Mouse (Mus musculus) kidney, postnatal 4 days (tissue): ENCODE results near the gene Ints7.

ENCODE experiments used
- DNase-seq, 2 experiments: peaks; one replicate each; pipeline ENCODE4 v3.0.0; 2021; ENCODE audit warnings: mixed read lengths in 2 of 2

Gene Ints7

DNA sequence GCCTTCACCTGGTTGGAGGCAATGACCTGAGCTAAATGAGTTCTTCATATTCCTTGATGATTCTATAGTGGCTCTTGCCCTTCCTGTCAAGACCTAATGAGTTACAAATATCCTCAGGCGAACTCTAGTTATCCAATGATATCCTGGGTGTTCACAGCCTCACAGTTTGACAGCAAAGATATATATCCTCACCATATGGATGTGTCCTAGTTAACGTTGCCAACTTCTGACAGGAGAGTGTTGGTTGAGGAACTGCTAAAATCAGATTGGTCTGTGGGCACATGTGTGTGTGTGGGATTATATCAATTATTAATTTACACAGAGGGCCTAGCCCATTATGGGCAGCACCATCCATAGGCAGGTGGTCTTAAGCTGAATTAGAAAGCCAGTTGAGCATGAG, 63.0 kb downstream of the Ints7 start:
- DNase-seq: no peak

DNA sequence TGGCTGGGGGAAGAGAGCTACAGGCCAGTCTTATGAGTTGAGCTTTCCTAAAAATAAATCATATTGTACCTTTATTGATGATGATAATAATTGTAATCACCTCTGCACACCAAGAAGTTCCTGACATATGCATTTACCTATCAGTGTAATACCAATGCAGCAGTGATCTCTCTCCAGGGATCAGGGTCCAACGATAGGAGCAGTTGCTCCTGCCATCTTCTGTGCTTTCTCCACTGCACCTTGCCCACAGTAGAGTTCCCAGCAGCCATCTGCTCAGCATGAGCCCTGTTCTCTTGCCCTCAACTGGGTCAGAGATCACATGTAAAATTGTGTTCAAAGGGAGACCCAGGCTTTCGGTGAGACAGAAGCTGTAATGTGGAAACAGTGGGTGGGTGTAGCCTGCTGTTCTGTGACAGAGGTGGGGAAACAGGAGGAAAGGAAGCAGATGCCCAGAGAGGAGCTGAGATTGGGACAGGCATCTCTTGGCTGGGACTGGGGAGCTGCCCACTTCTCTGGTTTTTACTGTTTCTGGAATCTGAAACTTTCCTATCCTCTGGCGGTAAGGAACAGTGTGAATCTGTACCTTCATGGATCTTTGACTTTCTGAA, 63.9 kb downstream of the Ints7 start:
- DNase-seq: no peak

DNA sequence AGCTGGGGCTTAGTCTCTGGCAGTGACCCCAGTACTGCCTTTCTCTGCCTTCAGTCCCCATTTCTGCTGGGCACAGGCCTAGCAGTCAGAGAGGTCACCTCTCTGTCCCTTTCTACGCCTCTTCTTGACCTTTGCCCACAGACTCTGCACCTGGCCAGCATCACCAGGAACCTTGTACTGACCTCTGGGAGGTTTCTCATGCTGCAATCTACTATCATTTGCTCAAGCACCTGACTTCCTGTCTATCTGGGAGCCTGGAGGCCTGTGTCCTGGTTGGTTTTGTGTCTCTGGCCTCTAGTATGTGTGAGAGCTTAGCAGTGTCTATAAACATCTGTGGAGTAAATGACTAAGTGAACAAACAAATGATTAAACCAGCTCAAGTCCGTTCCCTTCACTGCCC, 64.7 kb downstream of the Ints7 start:
- DNase-seq: peak in 1 of 2 experiments; percentile 9

DNA sequence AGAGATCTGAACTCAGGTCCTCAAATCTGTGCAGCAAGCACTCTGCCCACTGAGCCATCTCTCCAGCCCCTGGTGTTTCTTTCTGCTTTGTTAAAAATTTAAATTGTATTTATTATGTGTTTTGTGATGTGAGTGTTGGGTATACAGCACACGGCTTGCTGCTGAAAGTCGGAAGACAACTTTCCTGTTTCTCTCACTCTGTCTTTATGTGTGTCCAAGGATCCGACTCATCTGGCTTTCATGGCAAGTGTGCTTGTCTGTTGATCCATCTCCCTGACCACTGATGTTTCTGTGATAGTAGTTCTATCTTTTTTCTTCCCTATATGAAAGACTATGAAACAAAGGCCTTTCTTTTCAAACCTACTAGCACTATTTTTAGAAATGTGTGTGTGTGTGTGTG, 65.4 kb downstream of the Ints7 start:
- no peak for DNase-seq

DNA sequence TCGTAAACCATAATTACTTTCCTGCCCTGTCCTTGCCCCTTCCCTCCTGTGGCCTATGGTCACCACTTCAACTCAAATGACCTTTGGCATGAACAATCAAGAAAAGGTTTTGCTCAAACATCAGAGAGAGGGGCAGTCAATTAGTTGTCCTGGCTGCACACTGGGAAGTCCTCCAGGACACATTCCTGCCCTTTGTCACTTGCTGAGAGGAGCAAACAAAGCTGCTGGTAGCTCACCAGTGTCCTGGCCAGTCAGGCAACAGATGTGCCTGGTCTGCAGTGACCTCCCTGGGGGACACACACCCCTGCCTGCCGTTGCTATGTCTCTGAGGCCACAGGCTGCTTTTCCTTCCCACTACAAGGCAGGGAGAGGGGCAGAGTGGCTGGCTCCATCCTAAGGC, 66.0 kb downstream of the Ints7 start:
- peak; percentile 44 to 59 for DNase-seq

DNA sequence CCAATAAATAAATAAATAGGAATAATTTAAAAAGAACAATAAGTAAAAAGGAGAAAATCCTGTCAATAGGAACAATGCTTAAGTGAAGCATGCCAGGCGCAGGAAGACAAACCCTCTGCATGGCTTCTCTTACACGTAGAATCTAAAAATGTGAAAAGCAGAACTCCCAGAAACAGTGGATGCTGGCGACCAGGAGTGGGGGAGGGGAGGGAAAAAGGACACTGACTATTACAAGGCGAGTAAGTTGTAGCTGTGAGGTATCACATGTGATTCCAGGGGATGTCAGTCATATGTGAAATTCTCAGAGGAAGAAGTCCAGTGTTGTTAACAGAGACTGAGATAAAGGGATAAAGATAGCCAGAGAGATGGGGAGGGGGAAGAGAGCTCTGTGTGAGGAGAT, 67.5 kb downstream of the Ints7 start:
- DNase-seq: no peak

DNA sequence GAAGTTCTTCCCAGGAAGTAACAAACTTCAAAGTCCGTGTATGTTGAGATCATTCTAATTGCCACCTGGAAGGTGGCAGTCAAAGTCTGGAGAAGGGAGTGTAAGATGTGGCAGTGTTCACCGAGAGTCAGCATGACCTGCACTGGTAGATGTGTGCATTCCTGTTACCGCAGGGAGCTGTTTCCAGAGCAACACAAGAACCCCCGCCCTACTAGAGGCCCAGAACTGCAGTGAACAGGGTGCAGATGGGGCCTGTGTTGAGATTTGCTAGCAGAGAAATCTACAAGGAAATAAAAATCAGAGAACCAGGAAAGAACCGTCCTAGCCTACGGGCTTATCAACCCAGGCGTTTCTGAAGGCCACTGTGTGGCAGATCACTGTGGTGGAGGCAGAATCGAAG, 70.5 kb downstream of the Ints7 start:
- peak in 1 of 2 experiments; percentile 24 for DNase-seq

DNA sequence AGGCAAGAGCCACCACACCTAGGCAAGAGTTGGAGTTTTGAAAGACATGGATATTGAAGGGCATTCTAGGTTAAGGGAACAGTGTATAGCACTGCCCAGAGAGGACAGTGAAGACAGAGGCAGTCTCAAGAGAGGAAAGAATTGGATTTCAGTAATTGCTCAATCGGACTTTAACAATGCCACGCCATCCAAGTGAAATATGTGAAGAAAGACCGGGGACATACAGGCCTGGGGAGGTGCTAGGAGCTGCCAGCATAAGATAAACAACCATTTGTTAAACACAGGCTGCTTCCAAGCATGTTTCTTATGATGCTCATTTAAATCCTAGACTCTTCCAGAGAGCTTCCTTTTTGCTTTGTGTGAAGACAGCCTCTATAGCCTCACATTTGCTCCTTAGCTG, 72.2 kb downstream of the Ints7 start:
- DNase-seq: no peak

DNA sequence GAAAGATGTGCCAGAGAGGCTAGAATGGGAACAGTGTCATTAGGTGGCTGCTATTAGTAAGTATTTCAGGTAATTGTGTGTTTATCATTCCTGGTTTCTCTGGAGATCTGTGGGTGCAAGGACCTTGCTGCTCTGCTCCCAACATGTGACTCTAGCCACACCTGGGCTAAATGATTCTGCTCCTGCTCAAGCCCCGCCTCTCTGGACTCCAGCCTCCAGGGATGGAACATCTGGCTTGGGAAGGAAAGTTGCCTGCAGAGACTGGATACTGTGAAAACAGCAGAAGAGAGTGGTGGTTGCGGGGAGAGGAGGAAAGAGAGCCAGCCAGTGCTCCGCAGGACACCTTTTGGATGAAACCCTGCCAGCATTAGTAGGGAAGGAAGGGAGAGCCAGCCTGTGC, 84.0 kb downstream of the Ints7 start:
- no peak for DNase-seq

DNA sequence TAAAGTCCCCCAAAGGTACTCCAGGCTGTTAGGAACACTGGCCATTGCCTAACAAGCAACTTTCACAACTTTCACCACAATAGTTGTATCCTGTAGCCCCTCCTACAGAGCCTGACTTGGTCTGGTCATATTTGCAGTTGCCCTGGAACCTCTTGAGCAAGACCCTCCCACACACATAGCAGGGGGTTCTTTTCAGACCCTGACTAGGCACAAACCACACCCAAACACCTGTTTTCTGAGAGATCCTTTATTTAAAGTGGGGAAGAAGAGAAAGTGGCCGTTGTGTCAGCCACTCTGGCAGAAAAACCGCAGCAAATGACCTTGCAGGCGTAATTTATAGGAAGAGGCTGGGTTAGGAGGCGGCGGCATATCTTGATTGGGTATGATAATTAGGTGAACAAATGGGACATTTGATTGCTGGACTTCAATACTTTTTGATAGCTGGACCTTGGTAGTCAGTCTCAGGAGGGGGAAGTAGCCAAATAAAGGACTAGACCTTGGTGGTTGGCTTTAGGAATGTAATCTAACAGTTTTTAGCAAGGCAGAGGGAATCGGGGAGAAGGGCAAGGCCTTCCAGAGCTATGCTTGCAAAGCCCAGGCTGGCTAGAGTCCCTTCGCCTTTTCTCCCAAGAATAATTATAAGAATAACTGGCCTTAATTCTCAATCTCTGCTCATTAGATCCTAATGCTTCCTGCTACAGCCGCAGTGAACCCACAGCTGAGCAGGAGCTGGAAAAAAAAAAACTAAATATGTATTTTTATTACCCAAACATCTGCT, 85.8 kb downstream of the Ints7 start:
- no peak for DNase-seq

DNA sequence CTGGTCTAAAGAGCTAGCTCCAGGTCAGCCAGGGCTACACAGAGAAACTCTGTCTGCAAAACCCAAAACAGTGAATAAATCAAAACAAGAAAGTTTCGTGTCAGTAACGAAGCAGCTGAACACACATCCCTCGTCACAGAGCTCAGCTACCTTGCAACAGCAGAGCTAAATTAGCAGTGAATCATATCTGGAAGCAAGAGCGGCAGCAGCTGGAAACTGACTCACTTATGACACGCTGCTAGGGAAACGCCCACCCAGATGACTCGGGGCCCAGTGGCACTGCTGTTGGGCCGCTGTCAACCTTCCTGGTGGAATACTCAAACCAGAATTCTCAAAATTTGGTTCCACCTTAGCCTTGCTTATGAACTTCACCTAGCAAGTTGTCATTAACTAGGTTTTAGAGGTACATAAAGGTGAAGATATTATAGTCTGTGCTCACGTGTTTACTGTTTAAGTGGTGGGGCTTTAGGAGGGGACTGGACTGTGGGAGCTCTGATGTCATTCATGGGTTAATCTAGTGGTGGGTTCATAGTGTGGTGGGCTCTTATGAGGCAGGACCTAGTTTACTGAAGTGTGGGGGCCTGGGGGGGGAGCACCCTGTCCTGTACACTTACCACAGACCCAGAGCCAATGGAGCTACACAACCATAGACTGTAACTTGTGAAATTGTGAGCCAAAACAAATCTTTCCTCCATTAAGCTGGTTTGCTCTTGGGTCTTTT, 86.9 kb downstream of the Ints7 start:
- peak; percentile 44 to 59 for DNase-seq

DNA sequence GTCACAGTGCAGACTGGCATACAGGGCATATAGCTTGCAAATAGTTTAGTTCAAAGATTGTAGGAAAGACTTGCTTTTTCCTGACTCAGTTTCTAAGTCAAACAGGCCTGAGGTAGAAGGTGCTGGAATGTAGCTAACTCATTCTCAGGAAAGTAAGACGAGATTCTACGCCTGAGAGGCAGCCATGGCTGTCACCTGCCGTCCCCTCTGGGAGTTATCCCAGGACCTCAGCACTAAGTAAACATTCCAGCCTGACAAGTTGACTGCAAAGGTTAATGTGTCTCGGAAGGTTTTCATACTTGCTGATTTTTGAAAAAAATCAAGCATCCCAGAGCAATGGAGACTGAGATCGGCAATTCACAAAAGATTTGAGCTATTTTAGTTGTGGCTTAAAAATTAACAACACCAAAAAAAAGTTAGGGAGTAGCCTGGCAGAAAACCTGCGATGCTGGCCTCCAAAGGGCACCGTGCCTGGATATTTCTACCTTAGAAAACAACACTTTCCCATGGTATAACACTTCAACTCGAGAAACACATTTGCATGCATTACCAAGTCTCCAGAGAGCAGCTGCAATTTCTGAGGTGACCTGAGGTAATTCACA, 87.6 kb downstream of the Ints7 start:
- peak; percentile 19 to 57 for DNase-seq

DNA sequence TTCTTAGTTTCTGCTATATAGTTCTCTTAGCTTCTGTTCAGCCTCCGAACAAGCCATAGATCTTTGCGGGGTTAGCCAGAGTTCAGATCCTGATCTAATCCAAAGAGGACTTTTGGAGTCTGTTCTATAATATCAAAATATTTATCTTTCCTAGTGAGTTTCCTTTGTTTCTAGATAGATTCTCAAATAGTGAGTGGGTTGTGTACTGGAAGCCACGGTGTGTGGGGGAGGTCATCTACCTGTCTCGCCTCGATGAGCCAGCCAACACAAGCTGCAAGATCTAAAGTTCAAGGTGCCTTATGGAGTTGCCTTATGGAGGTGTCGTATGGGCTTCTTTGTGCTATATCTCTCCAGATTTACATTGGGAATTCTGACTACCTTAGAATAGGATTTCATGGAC, 88.2 kb downstream of the Ints7 start:
- no peak for DNase-seq

DNA sequence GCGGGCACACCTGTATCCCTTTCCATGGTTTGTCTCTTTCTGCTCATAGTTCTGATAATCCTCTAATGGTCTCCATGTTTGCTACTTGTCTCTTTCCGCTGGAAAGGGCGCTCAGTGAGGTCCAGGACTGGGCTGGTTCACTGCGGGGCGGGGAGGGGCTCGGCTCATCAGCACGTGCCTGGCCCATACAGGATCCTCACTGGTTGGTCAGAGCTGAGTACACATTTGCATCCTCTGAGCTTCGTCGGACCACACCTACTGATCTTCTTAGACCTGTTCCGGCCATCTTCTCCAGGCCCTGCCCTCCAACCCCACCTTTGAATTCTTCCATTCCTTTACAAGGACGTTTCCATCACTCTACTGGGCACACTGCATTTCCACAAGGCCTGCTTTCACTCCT, 90.9 kb downstream of the Ints7 start:
- no peak for DNase-seq

DNA sequence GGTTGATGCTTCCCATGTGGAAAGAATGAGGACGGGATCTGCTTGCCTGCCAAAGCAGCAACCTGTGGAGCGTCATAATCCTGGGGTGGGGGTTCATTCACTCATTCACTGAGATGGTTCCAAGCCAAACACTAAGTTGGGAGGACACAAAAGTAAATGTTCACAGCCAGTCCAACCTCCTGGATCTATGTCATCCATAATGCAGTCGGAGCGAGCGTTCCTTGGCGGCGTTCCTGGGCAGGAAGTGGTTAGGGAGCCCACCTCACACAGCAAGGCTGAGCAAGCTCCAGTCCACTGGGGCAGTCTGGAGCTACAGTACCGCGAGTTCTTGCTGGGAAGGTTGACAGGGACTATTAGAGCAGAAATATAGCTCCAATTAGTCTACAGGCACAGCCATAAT, 92.6 kb downstream of the Ints7 start:
- DNase-seq: peak; percentile 60 to 67
